Mouse (Mus musculus) heart, adult 2 months (tissue): ENCODE measurements at regions not wholly inside any gene's neighbourhood (a gene's known extent, or its start where the extent isn't known, plus 50 kb on each side); places are given as distances from the start of the nearest gene placed in this dataset.

Source experiments
- CTCF ChIP-seq: fragments of 200-600 bp; IDR thresholded peaks from 2 replicates; pipeline ENCODE4 v1.8.1; 2022; ENCODE audit warnings: antibody characterized with exemption, mild to moderate bottlenecking, moderate library complexity
- EP300 ChIP-seq: fragments of 200-500 bp; IDR thresholded peaks from 2 replicates; pipeline ENCODE4 v1.6.1; 2011; ENCODE audit warnings: low read depth, low read length, control low read depth; ENCODE audit not compliant: insufficient read depth
- POLR2A ChIP-seq: fragments of 200-500 bp; IDR thresholded peaks from 2 replicates; pipeline ENCODE4 v1.6.1; 2011; ENCODE audit warnings: mild to moderate bottlenecking, low read depth, low read length, control low read depth; ENCODE audit not compliant: insufficient read depth

- TF ChIP-seq POLR2A (no peak), CTCF (no peak), EP300 (no peak)
Measured at GRCm38 (mm10) chr17:82087141-82087540, 349.0 kb upstream of the Slc8a1 start.
